ENCODE assay signal across 11 mouse cellular contexts in the genomic region with DNA sequence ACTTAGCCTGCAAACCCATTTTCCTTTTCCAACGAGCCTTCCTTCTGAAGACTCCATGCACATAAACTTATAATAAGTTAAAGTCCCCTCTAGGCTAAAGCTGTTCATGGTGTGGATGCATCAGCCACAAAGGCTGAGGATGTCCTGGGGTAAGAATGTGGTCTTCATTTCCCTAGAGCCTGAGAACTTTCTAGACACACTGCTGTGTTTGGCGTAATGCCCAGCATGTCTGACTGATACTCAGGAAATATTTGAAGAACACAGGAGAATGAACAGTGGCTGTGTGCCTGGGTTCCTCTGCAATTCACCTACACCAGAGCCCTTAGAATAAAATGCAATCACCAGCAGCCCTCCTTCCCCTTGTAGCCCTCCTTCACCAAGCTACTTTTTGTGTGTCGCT.
DNase-seq lines count a peak whose midpoint lies in the region.
"Had no signal": no experiment of that assay in that cellular context is flagged by ENCODE, and none has a peak within 500 bp of the region (broad histone marks: within the 10 kb centered on the region; RNA-seq: fewer than 3 reads in every experiment).

No protein-coding gene starts in this region.

- intact Hi-C loops in heart, postnatal 10 days (cut with DNase I), result no loop called here
- intact Hi-C loops in heart, postnatal 25 days (cut with DNase I), result no loop called here
- intact Hi-C loops in left cerebral cortex, postnatal 4 days (cut with DNase I), result no loop called here
- intact Hi-C loops in left cerebral cortex, postnatal 25 days (cut with DNase I), result no loop called here

- peak; percentile 5 to 14 for DNase-seq in heart, postnatal 10 days
- DNase-seq in heart, postnatal 25 days (ENCODE audit: low spot score), result no peak
- DNase-seq in left cerebral cortex, postnatal 4 days, result peak; percentile 16
- no peak for DNase-seq in left cerebral cortex, postnatal 25 days (ENCODE audit: low spot score in 2 of 2)
- peak; percentile 48 for DNase-seq in NIH3T3 (ENCODE audit: low read depth)
- peak; percentile 77 for DNase-seq in kidney, postnatal 10 days
- no peak for DNase-seq in layer of hippocampus, adult 9-10 months (ENCODE audit: low spot score)
- DNase-seq: cerebellum, adult 11-12 months; heart, adult 2 months; lung, postnatal 10 days; thymus, postnatal 14 days had no signal

Comparison
In these comparisons a context has a peak if more than half of its experiments do, and no peak if none do; other contexts are left out.
1. DNase-seq: peak in heart, postnatal 10 days (2 of 2), left cerebral cortex, postnatal 4 days (single experiment), NIH3T3 (single experiment) and kidney, postnatal 10 days (single experiment); none in heart, postnatal 25 days (single experiment), left cerebral cortex, postnatal 25 days (0 of 2) and layer of hippocampus, adult 9-10 months (single experiment).